Mouse (Mus musculus): ENCODE measurements around the gene Ren1. TPM values are rescaled to one million over a fixed set of nuclear protein-coding genes. Genes with fewer than 3 reads are reported as not detected.

Gene Ren1
- polyA plus RNA-seq, 1 experiment = 187 TPM

DNA sequence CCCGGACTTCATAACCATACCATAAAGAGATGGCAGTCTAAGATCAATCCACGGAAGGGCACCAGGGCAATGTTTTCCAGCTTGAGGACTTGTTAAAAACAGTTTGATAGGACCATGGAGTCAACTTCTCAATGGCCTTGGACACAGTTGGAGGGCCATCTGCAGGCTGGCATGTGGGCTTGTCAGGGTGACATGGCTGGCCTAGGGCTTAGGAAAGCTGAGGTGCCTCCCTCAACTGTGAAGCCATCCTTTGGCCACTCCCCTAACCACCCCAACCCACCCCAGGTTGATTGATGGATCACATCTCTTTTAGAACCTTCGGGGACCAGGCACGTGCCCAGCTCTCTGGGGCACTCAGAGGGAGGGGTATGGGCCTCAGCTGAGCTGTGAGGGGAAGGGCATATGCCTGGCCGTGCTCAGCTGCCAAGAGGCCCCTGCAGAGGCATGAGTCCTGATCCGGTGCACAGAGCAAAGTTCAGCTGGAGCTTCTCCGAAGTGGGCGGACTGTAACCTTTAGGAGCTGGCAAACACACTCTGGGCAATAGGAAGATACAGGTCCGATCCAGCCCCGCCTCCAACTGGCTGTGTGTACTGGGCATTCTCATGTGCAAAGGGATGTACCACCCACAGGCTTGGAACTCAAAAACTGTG is 25.5 kb downstream of the Ren1 start:
- peak overlapping the region; percentile 4 for H3K27ac ChIP-seq (ENCODE audit: insufficient read depth, low read depth, low read length)
- no peaks in the 10 kb centered on the region for H3K36me3 ChIP-seq (ENCODE audit: control insufficient read depth, insufficient read depth, low read length)
- 42% methylated on average over 10 of the region's 10 CpGs for WGBS
- H3K4me1 ChIP-seq (ENCODE audit: control insufficient read depth, insufficient read depth, low read length) = peaks cover 18% of the 10 kb centered on the region; the same call in 1 of the 2 replicates
- H3K27me3 ChIP-seq (replicated peaks; ENCODE audit: control insufficient read depth, insufficient read depth, low read length) = no peaks in the 10 kb centered on the region
- H3K4me3 ChIP-seq (ENCODE audit: insufficient read depth, low read depth, low read length) = no peak overlapping the region
- TF ChIP-seq CTCF (conservative IDR thresholded peaks at IDR 0.05; ENCODE audit: insufficient read depth, insufficient read length, low read depth, low read length) (peak; percentile 30; the same call in 1 of the 2 replicates), POLR2A (IDR thresholded peaks at IDR 0.05; ENCODE audit: low read depth, low read length) (no peak)
- DNase-seq = peak; percentile 96

DNA sequence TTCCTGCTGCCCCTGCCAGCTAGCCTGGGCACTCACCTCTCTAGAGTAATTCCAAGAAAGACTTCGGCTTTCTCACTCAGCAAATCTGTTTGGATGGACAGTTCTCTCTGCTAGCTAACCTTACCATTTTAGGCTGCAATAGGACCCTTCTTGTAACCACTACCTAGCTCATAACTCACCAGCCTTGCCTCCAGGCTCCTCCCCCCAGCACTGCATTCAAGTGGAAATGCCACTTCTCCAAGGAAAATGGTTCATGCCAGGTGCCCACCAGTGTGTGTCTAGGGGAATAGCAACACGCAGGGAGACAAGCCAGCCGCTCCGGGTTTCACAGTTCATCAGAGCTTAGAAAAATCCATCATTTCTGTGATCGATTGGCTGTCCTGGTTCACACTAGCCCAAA is 27.2 kb downstream of the Ren1 start:
- 52% methylated on average over 5 of the region's 5 CpGs for WGBS
- TF ChIP-seq POLR2A (IDR thresholded peaks at IDR 0.05; ENCODE audit: low read depth, low read length) (no peak), CTCF (conservative IDR thresholded peaks at IDR 0.05; ENCODE audit: insufficient read depth, insufficient read length, low read depth, low read length) (no peak)

DNA sequence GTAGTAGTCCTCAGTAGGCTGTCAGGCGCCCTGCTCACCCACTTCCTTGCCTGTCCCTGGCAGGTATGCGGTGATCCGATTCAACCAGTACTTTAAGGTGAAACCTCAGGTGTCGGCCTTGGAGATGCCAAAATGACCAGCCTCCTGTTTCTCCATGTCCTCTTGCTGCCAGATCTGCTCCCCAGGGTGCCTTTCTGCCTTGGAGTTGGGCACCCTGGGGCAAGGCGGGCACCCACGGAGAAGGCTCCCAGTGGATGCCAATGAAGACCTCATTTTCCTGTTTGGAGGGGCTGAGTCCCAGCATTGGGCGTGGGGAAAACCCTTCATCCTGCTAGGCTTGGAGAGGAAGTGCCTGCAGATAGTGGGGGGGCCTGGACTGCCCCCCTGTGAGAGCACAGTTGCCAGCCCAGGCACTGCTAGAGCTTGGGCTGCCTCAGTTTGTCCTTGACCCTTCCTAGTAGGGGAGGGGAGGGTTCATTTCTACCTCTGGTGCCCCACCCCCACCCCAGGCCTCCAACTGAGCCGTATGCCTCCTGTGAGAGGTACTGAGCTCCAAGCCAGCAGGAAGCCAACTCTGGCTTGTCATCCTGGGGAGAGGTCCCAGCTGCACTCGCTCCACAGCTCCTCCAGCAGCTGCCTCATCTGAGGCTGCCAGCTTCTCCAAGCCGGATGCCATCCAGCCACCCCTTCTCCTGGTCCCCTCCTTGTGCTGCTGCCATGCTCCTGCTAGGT is 29.1 kb downstream of the Ren1 start:
- Histone ChIP-seq H3K4me1 (ENCODE audit: control insufficient read depth, insufficient read depth, low read length) (peaks cover 18% of the 10 kb centered on the region; the same call in 1 of the 2 replicates), H3K27me3 (replicated peaks; ENCODE audit: control insufficient read depth, insufficient read depth, low read length) (no peaks in the 10 kb centered on the region), H3K4me3 (ENCODE audit: insufficient read depth, low read depth, low read length) (no peak overlapping the region), H3K36me3 (ENCODE audit: control insufficient read depth, insufficient read depth, low read length) (no peaks in the 10 kb centered on the region), H3K27ac (ENCODE audit: insufficient read depth, low read depth, low read length) (peak overlapping the region; percentile 52)
- no peak for TF ChIP-seq POLR2A (IDR thresholded peaks at IDR 0.05; ENCODE audit: low read depth, low read length)
- TF ChIP-seq CTCF (conservative IDR thresholded peaks at IDR 0.05; ENCODE audit: insufficient read depth, insufficient read length, low read depth, low read length) = no peak
- peak; percentile 49 for DNase-seq
- 53% methylated on average over 10 of the region's 10 CpGs for WGBS

More for the DNA sequence above, 27.2 kb downstream of the Ren1 start:
- no peaks in the 10 kb centered on the region for H3K36me3 ChIP-seq (ENCODE audit: control insufficient read depth, insufficient read depth, low read length)
- no peak overlapping the region for H3K4me3 ChIP-seq (ENCODE audit: insufficient read depth, low read depth, low read length)
- peaks cover 18% of the 10 kb centered on the region; the same call in 1 of the 2 replicates for H3K4me1 ChIP-seq (ENCODE audit: control insufficient read depth, insufficient read depth, low read length)
- 0 out of 2 replicates have a peak overlapping the region, but pooled peaks have one; percentile 1 for H3K27ac ChIP-seq (ENCODE audit: insufficient read depth, low read depth, low read length)
- DNase-seq = peak; percentile 51
- no peaks in the 10 kb centered on the region for H3K27me3 ChIP-seq (replicated peaks; ENCODE audit: control insufficient read depth, insufficient read depth, low read length)

DNA sequence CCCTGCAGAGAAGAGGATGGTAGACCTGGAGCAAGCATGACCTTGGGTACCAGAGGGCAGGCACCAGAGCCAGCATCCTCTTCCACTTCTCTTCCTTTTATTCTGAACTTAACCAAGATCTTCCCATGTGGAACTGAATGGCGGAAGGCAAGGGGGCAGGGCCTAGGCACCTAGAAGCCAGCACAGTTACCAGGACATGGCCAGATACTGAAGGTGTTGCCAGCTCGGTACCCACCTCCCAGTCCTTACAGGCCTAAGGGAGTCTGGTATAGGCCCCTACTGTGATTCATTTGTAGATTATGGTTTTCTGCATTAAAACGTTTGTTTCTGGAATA is 29.6 kb downstream of the Ren1 start:
- Histone ChIP-seq H3K27me3 (replicated peaks; ENCODE audit: control insufficient read depth, insufficient read depth, low read length) (no peaks in the 10 kb centered on the region), H3K4me1 (ENCODE audit: control insufficient read depth, insufficient read depth, low read length) (peaks cover 18% of the 10 kb centered on the region; the same call in 1 of the 2 replicates), H3K36me3 (ENCODE audit: control insufficient read depth, insufficient read depth, low read length) (no peaks in the 10 kb centered on the region), H3K27ac (ENCODE audit: insufficient read depth, low read depth, low read length) (peak overlapping the region; percentile 52), H3K4me3 (ENCODE audit: insufficient read depth, low read depth, low read length) (no peak overlapping the region)
- WGBS = 60% methylated on average over 3 of the region's 3 CpGs
- TF ChIP-seq CTCF (conservative IDR thresholded peaks at IDR 0.05; ENCODE audit: insufficient read depth, insufficient read length, low read depth, low read length) (no peak), POLR2A (IDR thresholded peaks at IDR 0.05; ENCODE audit: low read depth, low read length) (no peak)
- DNase-seq = no peak

DNA sequence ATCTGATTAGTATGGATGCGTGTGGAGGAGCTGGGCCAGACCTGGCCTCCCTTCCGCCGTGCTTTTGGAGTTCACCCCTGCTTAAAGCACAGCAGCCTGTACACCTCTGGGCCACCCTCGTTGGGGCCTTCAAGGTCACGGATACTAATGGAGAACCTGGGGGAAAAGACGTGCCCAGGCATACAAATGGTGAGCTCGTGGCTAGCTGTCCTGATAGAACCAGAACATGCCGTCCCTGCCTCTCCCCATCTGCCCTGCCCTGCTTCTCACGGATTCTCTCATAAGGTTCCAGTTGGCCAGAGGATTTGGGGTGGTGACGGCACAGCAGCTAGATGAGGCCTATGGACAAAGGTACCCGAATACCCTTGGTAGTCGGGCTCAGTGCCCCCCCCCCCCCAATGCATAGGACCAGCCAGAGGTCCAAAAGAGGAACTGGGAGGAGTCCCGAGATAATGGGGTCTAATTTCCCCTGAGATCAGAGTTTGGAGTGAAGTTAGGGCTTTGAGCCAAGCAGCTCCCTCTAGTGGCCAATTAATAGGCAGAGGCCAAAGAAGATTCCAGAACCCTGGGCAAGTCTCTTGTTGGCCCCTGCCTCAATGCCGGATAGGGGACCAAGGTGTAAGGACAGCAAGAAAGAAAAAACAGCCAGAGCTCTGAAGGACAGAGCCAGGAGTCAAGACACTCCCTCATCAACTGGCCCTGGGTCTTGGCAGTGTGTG is 30.2 kb downstream of the Ren1 start:
- WGBS = 50% methylated on average over 14 of the region's 14 CpGs
- Histone ChIP-seq H3K4me1 (ENCODE audit: control insufficient read depth, insufficient read depth, low read length) (peaks cover 15% of the 10 kb centered on the region; the same call in 1 of the 2 replicates), H3K27ac (ENCODE audit: insufficient read depth, low read depth, low read length) (peak overlapping the region; percentile 62), H3K27me3 (replicated peaks; ENCODE audit: control insufficient read depth, insufficient read depth, low read length) (no peaks in the 10 kb centered on the region), H3K4me3 (ENCODE audit: insufficient read depth, low read depth, low read length) (no peak overlapping the region), H3K36me3 (ENCODE audit: control insufficient read depth, insufficient read depth, low read length) (no peaks in the 10 kb centered on the region)
- TF ChIP-seq POLR2A (IDR thresholded peaks at IDR 0.05; ENCODE audit: low read depth, low read length) (no peak), CTCF (conservative IDR thresholded peaks at IDR 0.05; ENCODE audit: insufficient read depth, insufficient read length, low read depth, low read length) (peak; percentile 57)
- peak; percentile 70 for DNase-seq

DNA sequence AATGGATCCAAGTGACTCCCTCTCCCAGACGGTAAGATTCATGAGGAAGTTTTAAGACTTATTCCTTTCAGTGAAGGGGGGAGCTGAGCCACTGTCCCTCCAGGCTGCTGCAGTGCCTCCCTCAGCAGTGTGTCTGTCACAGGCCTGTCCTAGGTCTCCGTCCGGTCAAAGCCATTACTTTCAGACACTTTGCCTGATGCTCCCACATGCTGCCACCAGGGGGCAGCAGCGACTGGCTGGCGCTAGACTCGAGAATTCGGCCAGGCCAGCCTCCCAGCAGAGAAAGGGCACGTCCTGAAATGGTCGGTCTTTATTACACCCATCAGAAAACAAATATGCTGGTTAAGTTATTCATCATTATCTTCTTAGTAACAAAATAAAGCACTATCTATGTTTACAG is 31.7 kb downstream of the Ren1 start:
- Histone ChIP-seq H3K4me1 (ENCODE audit: control insufficient read depth, insufficient read depth, low read length) (peaks cover 4% of the 10 kb centered on the region; the same call in 1 of the 2 replicates), H3K4me3 (ENCODE audit: insufficient read depth, low read depth, low read length) (no peak overlapping the region), H3K36me3 (ENCODE audit: control insufficient read depth, insufficient read depth, low read length) (no peaks in the 10 kb centered on the region; the same call in none of the 2 replicates), H3K27me3 (replicated peaks; ENCODE audit: control insufficient read depth, insufficient read depth, low read length) (no peaks in the 10 kb centered on the region), H3K27ac (ENCODE audit: insufficient read depth, low read depth, low read length) (no peak overlapping the region)
- TF ChIP-seq CTCF (conservative IDR thresholded peaks at IDR 0.05; ENCODE audit: insufficient read depth, insufficient read length, low read depth, low read length) (peak; percentile 98), POLR2A (IDR thresholded peaks at IDR 0.05; ENCODE audit: low read depth, low read length) (no peak)
- DNase-seq = peak; percentile 63
- WGBS = 5% methylated on average over 9 of the region's 9 CpGs

All from kidney, adult 2 months (tissue).